ENCODE assay signal across 1 mouse cellular context in the genomic region with DNA sequence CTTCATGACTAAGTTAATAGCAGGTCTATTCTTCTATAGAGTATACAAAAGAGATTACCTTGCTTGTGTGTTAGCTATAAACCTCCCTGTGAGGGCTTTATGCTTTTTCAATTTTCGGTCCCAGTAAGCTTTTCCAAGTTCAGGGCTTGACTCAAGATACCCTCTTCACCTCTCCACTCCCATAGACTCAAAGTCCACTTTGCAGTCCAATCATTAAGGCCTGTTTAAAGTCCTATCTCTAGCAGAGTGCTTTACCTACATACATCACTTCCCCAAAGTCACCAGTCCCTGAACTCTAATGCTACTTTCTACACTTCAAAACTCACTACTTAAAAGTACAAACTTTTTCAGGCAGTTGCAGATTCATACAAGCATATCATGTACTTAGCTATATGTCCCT.
TF ChIP-seq lines count a peak whose summit lies in the region.

No protein-coding gene starts in this region.

TF ChIP-seq in MEL, 35 proteins besides CTCF, POLR2A, EP300 and RAD21:
- TF ChIP-seq MYB (IDR thresholded peaks at IDR 0.05; ENCODE audit: low read depth, low read length) = no peak
- TF ChIP-seq MAFK (IDR thresholded peaks at IDR 0.05; ENCODE audit: borderline replicate concordance, low read depth, low read length) = no peak
- no peak for TF ChIP-seq RCOR1 (IDR thresholded peaks at IDR 0.05; ENCODE audit: low read depth, low read length)
- TF ChIP-seq MEF2A (IDR thresholded peaks at IDR 0.05; ENCODE audit: extremely low read depth, insufficient replicate concordance, low read depth, low read length, poor library complexity, severe bottlenecking) = no peak
- no peak for TF ChIP-seq SMC3 (IDR thresholded peaks at IDR 0.05; ENCODE audit: low read depth, low read length)
- no peak for TF ChIP-seq POLR2AphosphoS5 (IDR thresholded peaks at IDR 0.05; ENCODE audit: borderline replicate concordance, low read depth, low read length)
- no peak for TF ChIP-seq USF2 (IDR thresholded peaks at IDR 0.05; ENCODE audit: borderline replicate concordance in 1 of 2, insufficient read depth in 1 of 2, low read depth in 1 of 2, low read length in 2 of 2)
- TF ChIP-seq TCF12 (IDR thresholded peaks at IDR 0.05; ENCODE audit: low read depth, low read length) = no peak
- TF ChIP-seq BHLHE40 (IDR thresholded peaks at IDR 0.05; ENCODE audit: borderline replicate concordance, low read depth, low read length) = no peak
- no peak for TF ChIP-seq CHD1 (IDR thresholded peaks at IDR 0.05; ENCODE audit: low read depth, low read length)
